16 mouse cellular contexts compared by ENCODE assay signal in the genomic region with DNA sequence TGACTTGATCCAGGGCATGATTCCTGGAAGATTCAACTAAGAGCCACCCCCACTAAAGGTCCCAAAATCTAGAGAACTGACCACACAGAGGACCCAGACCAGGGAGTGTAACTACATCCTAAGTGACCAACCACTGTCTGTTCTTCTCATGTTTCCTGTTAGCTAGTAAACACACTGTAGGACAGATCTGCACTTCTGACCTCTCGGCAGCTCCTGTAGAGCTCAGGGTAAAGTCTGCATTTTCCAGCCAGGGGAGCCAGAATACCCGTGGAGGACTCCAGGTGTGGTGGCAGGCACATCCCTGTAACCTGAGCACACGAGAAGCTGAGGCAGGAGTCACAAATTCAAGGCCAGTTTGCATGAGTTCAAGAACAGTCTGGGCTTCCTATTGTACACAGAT.
"Had no signal": no experiment of that assay in that cellular context is flagged by ENCODE, and none has a peak within 500 bp of the region (broad histone marks: within the 10 kb centered on the region; RNA-seq: fewer than 3 reads in every experiment).

No protein-coding gene starts in this region.

- H3K27me3 ChIP-seq: lung, embryonic 15.5 days; midbrain, embryonic 12.5 days; neural tube, embryonic 13.5 days; stomach, embryonic 15.5 days had no signal

- H3K36me3 ChIP-seq: lung, embryonic 15.5 days; midbrain, embryonic 12.5 days; neural tube, embryonic 13.5 days; stomach, embryonic 15.5 days had no signal

- H3K27ac ChIP-seq: layer of hippocampus, adult 2 months; lung, embryonic 15.5 days; midbrain, embryonic 12.5 days; neural tube, embryonic 13.5 days; stomach, embryonic 15.5 days had no signal

- H3K4me3 ChIP-seq: layer of hippocampus, adult 2 months; lung, embryonic 15.5 days; midbrain, embryonic 12.5 days; myocyte; neural tube, embryonic 13.5 days; stomach, embryonic 15.5 days had no signal

- H3K9ac ChIP-seq: lung, embryonic 15.5 days; midbrain, embryonic 12.5 days; neural tube, embryonic 13.5 days; stomach, embryonic 15.5 days had no signal

- ATAC-seq: midbrain, embryonic 16.5 days had no signal

- H3K9me3 ChIP-seq: lung, embryonic 15.5 days; midbrain, embryonic 12.5 days; neural tube, embryonic 13.5 days; stomach, embryonic 15.5 days had no signal

- H3K4me2 ChIP-seq: lung, embryonic 15.5 days; midbrain, embryonic 12.5 days; neural tube, embryonic 13.5 days; stomach, embryonic 15.5 days had no signal

- DNase-seq: kidney, adult 8-10 months; layer of hippocampus, adult 9-11 months; lung, adult 18-20 months; lung, postnatal 14 days; lung, postnatal 4 days; retina, postnatal 1 day; right cerebral cortex, postnatal 25 days; spleen, adult 18-20 months; thymus, postnatal 25 days had no signal
